In the genomic region with DNA sequence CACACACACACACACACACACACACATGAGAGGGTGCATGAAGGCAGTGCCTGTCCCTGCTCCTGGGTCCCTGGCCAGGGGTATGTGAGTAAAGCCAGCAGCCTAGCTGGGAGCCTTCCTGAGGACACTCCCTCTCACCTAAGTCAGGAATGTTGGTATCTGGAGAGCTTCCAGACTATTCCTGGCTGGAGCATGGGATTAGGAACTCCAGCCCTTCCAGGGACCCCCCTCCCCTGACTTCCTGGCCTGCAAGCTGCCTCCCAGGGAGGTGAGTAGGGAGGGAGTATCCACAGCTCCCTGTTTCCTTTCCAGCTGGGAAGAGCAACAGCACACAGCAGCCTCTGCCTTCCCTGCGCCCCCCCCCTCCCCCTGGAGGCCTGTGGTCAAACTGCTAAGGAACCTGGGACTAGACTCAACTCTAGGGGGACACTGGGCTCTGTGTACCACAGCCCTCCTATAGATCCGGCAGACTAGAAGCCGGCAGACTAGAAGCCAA, we compare ENCODE assay signal across 7 mouse cellular contexts. TPM values are rescaled to one million over a fixed set of nuclear protein-coding genes. Genes with fewer than 3 reads are reported as not detected.
DNase-seq lines count a peak whose midpoint lies in the region; ATAC-seq lines count a peak whose summit lies in the region.

No protein-coding gene starts in this region.

- H3K36me3 ChIP-seq in embryonic facial prominence, embryonic 12.5 days: no peaks in the 10 kb centered on the region
- no peaks in the 10 kb centered on the region for H3K36me3 ChIP-seq in limb, embryonic 15.5 days

- H3K4me1 ChIP-seq in embryonic facial prominence, embryonic 12.5 days: peaks cover 19% of the 10 kb centered on the region
- peaks cover 28% of the 10 kb centered on the region for H3K4me1 ChIP-seq in limb, embryonic 15.5 days

- 0 out of 2 replicates have a peak, but pooled peaks cover 4% of the 10 kb centered on the region for H3K27me3 ChIP-seq in embryonic facial prominence, embryonic 12.5 days
- peaks cover 8% of the 10 kb centered on the region; the same call in 1 of the 2 replicates for H3K27me3 ChIP-seq in limb, embryonic 15.5 days

- intact Hi-C loops in heart, postnatal 25 days (cut with DNase I): no loop called here

- ATAC-seq in embryonic facial prominence, embryonic 12.5 days (ENCODE audit: insufficient number of reproducible peaks, insufficient read depth, low FRiP score, low TSS enrichment): 0 out of 2 replicates have a peak, but pooled peaks have one; percentile 4
- peak; percentile 84 for ATAC-seq in limb, embryonic 15.5 days (ENCODE audit: insufficient number of reproducible peaks, low FRiP score, low TSS enrichment, low read depth)
- ATAC-seq in inflammation-experienced regulatory T-cells, adult 6 months: no peak
- ATAC-seq in monocyte, adult 5-6 weeks (replicated peaks; ENCODE audit: insufficient number of reproducible peaks, low FRiP score, low TSS enrichment, poor library complexity, severe bottlenecking): no peak

- H3K9ac ChIP-seq in embryonic facial prominence, embryonic 12.5 days: no peak overlapping the region
- no peak overlapping the region for H3K9ac ChIP-seq in limb, embryonic 15.5 days

- DNase-seq in ZHBTc4 (ENCODE audit: low read depth, low spot score): peak; percentile 26
- peak; percentile 78 for DNase-seq in heart, postnatal 25 days (ENCODE audit: low spot score)
- DNase-seq in cerebellum, postnatal 4 days (ENCODE audit: low spot score in 2 of 2): no peak

- 14% methylated on average over 3 of the region's 3 CpGs for WGBS in embryonic facial prominence, embryonic 12.5 days
- 15% methylated on average over 3 of the region's 3 CpGs for WGBS in limb, embryonic 15.5 days

- no peaks in the 10 kb centered on the region for H3K9me3 ChIP-seq in embryonic facial prominence, embryonic 12.5 days
- no peaks in the 10 kb centered on the region for H3K9me3 ChIP-seq in limb, embryonic 15.5 days

- H3K27ac ChIP-seq in embryonic facial prominence, embryonic 12.5 days: peak overlapping the region; percentile 41
- peak overlapping the region; percentile 71 for H3K27ac ChIP-seq in limb, embryonic 15.5 days

- no peak overlapping the region for H3K4me3 ChIP-seq in embryonic facial prominence, embryonic 12.5 days
- H3K4me3 ChIP-seq in limb, embryonic 15.5 days: no peak overlapping the region

- H3K4me2 ChIP-seq in embryonic facial prominence, embryonic 12.5 days (replicated peaks): no peak overlapping the region
- H3K4me2 ChIP-seq in limb, embryonic 15.5 days: peak overlapping the region; percentile 19

RNA-seq across cellular contexts. Expression of a gene that starts 1.2 kb away (rescaled TPM):
- polyA plus RNA-seq in embryonic facial prominence, embryonic 12.5 days (2016; fragmentation: Nextera tagmentation; extraction: Ambion mirVana): 0.13 TPM in 1 of 2 replicates, not detected in the other
- total RNA-seq in heart, postnatal 25 days (2021): 10 to 100 TPM; 24.6 to 26.9 TPM
- 0.47 and 0.50 TPM in 2 replicates for polyA plus RNA-seq in limb, embryonic 15.5 days (2015; fragmentation: Nextera tagmentation; extraction: Ambion mirVana)
- polyA plus RNA-seq in inflammation-experienced regulatory T-cells, adult 6 months (2017; shearing (Covaris generic)): not detected
- total RNA-seq in monocyte, adult 5-6 weeks (2017): not detected in 3 replicates

RNA-seq across cellular contexts. Expression of a gene that starts 26.1 kb away (rescaled TPM):
- polyA plus RNA-seq in embryonic facial prominence, embryonic 12.5 days (2016; fragmentation: Nextera tagmentation; extraction: Ambion mirVana): 1.9 and 2.8 TPM in 2 replicates
- not detected for total RNA-seq in heart, postnatal 25 days (2021)
- polyA plus RNA-seq in limb, embryonic 15.5 days (2015; fragmentation: Nextera tagmentation; extraction: Ambion mirVana): 0.10 and 0.45 TPM in 2 replicates
- polyA plus RNA-seq in inflammation-experienced regulatory T-cells, adult 6 months (2017; shearing (Covaris generic)): not detected
- total RNA-seq in monocyte, adult 5-6 weeks (2017): not detected in 3 replicates

Comparison
In these comparisons a context has a peak if more than half of its experiments do, and no peak if none do; other contexts are left out.
1. DNase-seq: peak in ZHBTc4 (single experiment) and heart, postnatal 25 days (single experiment); none in cerebellum, postnatal 4 days (0 of 2).
2. ATAC-seq: peak in embryonic facial prominence, embryonic 12.5 days (single experiment) and limb, embryonic 15.5 days (single experiment); none in inflammation-experienced regulatory T-cells, adult 6 months (single experiment) and monocyte, adult 5-6 weeks (single experiment).